Mouse (Mus musculus): ENCODE results near the gene Lrp4. TPM values are rescaled to one million over a fixed set of nuclear protein-coding genes. Genes with fewer than 3 reads are reported as not detected.

Gene Lrp4
- 10 to 100 TPM; 12.9 to 13.2 TPM for total RNA-seq (2021)

GRCm38 (mm10) chr2:91457259-91457655 lies at the start of gene Lrp4:
Lrp4 (plus strand) TSS chr2:91457511.
- DNase-seq, result peak; percentile 74

GRCm38 (mm10) chr2:91408031-91408430 lies 49.3 kb upstream of the Lrp4 start:
- no peak for DNase-seq

DNA sequence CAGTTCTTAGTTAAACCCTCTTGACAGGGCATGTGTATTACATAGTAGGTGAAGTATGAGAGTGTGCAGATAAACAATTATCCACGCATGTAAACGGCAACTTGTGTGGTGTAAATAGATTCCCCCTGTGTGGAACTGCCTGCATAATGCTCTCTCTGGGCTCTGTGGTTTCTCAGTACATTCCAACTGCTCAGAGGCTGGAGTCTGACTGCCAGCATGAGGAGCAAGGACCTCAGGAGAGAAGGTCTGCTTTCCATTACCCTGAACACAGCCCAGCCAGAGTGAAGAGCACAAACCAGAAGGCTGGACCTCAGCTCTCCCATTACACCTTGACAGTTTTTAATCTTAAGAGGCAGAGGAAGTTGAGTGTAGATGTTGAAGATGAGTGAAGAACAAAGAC lies 45.8 kb upstream of the Lrp4 start:
- DNase-seq, result no peak

GRCm38 (mm10) chr2:91412361-91412760 lies 45.0 kb upstream of the Lrp4 start:
- peak; percentile 8 for DNase-seq

GRCm38 (mm10) chr2:91413811-91414210 lies 43.5 kb upstream of the Lrp4 start:
- DNase-seq, result no peak

GRCm38 (mm10) chr2:91421641-91422040 lies 35.7 kb upstream of the Lrp4 start:
- no peak for DNase-seq

DNA sequence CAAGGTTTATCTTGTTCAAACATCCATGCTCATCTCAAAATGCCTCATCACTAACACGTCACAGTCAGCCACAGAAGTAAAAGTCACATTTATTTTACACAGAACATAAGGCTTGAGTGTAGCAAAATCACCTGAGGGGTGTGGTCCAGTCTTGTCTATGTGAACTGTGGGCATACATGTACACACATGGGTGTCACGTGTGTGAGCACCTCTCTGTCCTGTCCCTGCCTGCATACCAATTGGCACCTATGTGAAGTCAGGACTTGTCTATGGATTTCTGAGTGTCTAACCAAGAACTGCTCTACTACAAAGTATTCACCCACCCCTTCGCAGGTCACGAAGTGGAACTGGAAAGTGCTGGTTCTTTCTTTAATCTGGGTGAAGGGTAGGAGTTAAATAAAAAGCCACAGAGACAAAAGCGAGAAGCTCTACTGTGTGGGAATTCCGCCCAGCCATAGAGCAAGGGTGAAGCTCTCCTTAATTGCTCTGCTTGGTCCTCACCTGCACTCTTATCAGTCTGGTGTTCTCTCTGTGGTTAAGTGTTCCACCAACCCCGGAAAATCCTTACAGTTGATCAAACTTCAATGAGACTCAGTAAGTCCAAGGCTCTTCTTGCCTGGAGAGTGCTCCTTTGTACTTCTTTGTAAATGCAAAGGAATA lies 33.1 kb upstream of the Lrp4 start:
- DNase-seq, result no peak

DNA sequence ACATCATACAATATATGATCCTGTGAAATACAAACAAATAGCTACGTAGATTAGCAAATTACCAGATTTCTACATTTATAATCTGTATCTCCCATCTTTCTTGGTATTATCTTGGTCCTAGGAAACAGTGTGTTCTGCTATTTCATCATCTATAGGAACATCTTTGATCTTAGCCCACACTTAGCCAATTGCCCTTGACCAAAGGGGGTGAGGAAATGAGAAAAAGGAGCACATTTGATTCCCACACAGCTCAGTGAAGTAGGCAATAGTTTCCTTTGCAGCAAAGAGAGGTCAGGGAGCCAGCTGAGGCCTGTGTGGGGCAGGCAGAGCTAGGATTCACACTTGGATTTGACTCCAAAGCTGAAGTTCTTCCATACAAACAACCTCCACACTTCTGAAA lies 31.0 kb upstream of the Lrp4 start:
- no peak for DNase-seq

DNA sequence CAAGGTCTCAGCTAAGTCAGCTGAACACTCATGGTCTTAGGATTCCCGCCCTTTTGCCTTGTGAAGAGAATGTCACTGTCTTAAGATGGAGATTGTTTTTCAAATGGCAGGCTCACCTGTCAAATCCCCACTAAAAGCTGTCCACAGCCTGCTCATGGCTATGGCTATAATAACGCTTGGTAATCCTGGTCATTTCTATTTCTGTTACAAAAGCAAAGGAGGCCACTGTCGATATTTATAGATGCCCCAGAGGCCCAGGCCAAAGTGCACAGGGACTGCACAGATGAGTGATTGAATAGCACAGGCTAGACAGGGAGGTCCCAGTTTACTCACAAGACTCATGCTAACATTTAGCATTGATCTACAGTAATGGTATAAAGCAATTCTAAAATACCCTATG lies 28.2 kb upstream of the Lrp4 start:
- no peak for DNase-seq

DNA sequence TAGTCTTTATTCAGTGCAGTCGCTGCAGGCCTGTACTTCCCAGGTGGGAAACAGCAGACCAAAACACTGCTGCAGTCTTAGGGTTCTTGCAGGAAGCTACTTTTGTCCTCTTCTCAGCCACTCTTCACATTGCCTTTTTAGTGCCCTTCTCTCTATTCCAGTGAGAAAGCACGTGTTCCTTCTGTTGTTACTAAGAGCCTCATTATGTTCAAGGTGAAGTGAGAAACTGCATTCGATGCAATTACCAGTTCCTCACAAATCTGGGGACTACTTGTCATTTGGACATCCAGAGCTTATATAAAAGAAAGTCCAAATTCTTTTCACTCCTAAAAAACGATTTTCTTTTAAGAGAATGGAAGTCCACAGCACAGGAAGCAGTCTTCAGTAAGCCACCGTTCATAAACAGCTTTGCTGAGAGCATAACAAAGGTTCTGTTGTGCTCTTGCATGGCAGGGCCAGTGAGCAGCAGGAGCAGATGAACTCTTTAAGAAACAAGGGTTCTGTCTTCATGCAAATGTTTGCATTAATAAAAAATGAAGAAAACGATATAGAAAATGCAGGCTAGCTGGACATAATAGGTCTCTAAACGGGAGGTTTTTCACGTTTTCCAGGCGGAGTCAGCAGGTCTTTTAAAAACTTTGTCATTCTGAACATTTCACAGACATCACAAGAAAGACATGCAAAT lies 27.3 kb upstream of the Lrp4 start:
- no peak for DNase-seq

DNA sequence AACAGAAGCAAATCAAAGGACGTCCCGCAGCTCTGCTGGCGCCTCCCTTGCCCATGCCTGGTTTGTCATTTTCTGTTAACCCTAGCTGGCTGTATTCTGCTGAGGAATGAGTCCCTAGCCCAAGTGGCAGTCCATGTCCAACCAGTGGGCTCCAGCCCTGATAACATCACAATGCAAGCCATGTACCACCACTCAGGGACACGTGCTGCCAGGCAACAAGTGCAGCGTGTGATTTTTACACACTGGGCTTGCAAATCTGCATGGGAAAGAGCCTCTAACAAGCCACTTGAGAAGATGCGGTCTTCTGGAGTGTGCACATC lies 26.8 kb upstream of the Lrp4 start:
- no peak for DNase-seq

GRCm38 (mm10) chr2:91436713-91437112 lies 20.6 kb upstream of the Lrp4 start:
- no peak for DNase-seq

DNA sequence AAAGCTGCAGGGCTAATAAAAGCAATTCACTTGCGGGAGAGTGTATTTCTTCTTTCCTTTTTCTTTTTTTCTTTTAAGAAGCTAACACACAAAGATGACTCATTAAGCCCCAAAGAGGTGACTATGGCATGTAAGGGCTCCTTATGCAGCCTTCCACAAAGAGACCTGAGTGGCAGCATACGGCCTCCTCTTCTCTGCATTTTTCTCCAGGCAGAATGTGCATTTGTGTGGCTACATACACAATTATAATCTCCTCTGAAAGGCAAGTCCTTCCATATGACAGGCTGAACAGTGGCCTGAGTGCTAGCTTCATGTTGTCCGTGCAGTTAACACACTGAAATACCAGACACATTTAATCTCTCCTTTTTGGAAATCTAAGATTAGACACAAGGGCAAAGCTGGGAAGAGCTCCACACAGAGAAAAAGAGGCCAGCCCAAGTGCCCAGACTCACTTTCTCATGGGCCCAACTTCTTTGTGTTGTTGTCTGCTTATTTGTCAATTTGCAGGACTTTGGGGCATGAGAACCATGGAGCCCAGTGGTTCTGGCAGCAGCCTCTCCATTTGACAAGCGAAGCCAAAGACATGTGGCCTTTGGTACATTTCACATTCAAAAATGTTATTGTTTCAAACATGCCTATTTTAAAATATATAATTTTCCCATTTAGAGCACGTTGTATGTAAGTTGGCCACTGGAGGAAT lies 20.0 kb upstream of the Lrp4 start:
- DNase-seq, result no peak

DNA sequence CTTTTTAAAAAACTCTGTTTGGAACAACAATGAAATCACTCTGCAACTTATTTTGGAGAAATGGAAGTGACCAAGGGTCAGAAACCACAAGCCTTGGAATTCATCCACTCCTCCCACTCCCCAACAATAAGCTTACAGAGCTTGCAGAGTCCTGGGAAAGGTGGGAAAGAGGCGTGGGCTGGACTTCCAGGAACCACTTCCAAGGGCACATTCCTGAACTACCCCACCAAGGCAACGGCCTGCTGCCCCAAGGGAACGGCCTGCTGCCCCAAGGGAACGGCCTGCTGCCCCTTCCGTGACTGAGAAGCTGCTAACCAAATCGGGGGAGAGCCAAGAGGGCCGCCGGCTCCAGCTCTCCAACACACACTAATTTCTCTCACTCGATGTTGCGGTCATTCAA lies 18.0 kb upstream of the Lrp4 start:
- no peak for DNase-seq

GRCm38 (mm10) chr2:91439876-91440275 lies 17.4 kb upstream of the Lrp4 start:
- DNase-seq, result no peak

GRCm38 (mm10) chr2:91440686-91441085 lies 16.6 kb upstream of the Lrp4 start:
- no peak for DNase-seq

DNA sequence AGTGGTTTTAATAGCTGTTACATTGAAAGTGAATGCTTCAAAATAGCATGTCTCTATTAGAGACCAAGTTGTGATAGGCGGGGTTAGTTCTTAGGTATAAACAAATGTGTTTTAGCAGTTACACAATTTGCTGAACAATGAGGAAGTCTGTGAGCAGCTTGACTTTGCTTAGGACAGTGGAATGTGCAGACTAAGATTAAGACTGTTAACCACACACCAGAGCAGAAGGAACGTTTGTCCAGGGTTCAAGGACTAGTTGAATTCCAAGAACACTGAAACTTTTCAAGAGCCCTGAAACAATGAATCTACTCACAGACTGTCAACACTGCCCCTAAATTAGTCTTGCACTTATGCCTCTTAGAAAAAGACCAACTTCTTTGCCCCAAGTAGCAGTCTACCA lies 15.6 kb upstream of the Lrp4 start:
- DNase-seq, result no peak

DNA sequence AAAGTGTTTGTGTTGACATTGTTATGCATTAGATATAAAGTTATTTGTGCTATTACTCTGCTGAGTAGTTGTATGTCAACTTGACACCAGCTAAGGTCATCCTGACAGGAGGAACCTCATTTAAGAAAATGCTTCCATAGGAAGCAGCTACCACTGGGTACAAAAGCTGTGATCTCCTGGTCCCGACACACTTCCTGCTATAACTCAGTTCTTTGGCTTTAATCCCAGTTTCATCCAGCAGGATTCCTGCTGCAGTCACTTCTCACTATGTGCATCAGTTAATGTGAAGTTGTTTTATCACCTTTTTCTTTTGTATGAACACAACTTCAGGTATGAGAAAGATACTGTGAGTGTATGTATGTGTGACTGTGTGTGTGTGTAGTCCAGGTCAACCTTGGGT lies 15.1 kb upstream of the Lrp4 start:
- no peak for DNase-seq

DNA sequence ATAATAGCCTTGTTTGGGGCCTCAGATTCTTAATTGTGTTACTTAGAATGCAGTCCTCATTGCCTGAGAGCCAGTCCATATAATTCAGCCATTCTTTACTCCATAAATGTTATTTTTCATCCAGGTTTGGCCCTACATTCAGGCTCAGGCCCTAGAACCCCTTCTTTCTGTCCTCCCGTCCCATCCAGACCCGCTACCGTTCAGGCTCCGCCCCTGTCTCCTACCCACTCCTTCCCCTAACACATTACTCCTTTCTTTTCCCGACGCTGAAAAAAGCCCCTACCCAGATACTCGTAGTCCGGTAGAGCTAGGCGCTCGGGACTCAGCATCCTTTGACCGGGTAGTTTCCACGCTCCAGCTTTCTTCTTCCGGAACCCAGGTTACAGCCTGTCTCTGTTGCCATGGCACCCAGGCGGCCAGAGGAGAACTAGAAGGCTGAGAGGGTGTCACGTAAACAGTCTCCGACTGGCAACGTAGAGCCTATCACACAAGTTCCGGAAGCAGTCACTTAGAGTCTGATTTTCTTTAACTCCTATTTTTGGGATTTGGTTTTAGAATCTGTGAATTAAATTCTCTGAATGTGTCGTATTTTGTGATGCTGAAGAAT lies 12.9 kb upstream of the Lrp4 start, which contains the start of gene 1110051M20Rik:
1110051M20Rik (minus strand) TSS at position 419 of the 607 bp plus-strand sequence.
- DNase-seq, result peak; percentile 92

GRCm38 (mm10) chr2:91449662-91450061 lies 7.6 kb upstream of the Lrp4 start:
- no peak for DNase-seq

DNA sequence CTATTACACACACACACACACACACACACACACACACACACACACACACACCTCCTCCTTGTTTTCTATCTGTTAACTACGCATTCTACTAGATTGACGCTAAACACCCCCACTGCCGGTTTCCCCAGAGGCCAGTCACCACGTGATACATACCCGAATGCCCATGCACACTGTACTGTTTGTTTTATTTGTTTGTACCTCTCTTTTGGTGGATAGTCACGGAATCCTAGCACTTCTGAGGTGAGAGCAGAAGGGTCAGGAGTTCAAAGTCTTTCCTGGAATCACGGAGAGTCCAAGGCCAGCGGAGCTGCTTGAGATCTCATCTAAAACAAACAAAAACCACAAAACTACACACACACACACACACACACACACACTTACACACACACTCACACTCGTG lies 7.0 kb upstream of the Lrp4 start:
- no peak for DNase-seq

GRCm38 (mm10) chr2:91452658-91453057 lies 4.7 kb upstream of the Lrp4 start:
- DNase-seq, result no peak

Data from heart, postnatal 4 days (tissue).